Mouse (Mus musculus): ENCODE data around the gene Gpx4. TPM values are rescaled to one million over a fixed set of nuclear protein-coding genes. Genes with fewer than 3 reads are reported as not detected.

Gene Gpx4
- polyA plus RNA-seq, 1 experiment from 2014 or later, result 1,519 TPM

GRCm38 (mm10) chr10:80011740-80012139 is 35.2 kb upstream of the Gpx4 start:
- ATAC-seq, result no peak
- H3K4me2 ChIP-seq (replicated peaks; ENCODE audit: low read depth), result no peak overlapping the region
- no peaks in the 10 kb centered on the region for H3K9me3 ChIP-seq (ENCODE audit: control insufficient read depth)
- peaks cover 11% of the 10 kb centered on the region; the same call in 1 of the 2 replicates for H3K27me3 ChIP-seq (replicated peaks; ENCODE audit: control insufficient read depth, insufficient read depth, low read length)
- no peak overlapping the region for H3K9ac ChIP-seq (ENCODE audit: low read depth, low read length)
- no peak overlapping the region for H3K27ac ChIP-seq (ENCODE audit: low read depth, low read length)
- H3K4me3 ChIP-seq (ENCODE audit: low read depth, low read length), result no peak overlapping the region
- WGBS, result 92% methylated on average over 6 of the region's 6 CpGs
- no peaks in the 10 kb centered on the region for H3K4me1 ChIP-seq (replicated peaks; ENCODE audit: control insufficient read depth, insufficient read depth, low read length)
- TF ChIP-seq CTCF (IDR thresholded peaks at IDR 0.05; ENCODE audit: low read depth), result no peak
- peaks cover 38% of the 10 kb centered on the region; the same call in 1 of the 2 replicates for H3K36me3 ChIP-seq (ENCODE audit: control insufficient read depth, insufficient read depth)

- WGBS, result 63% methylated on average over 25 of the region's 25 CpGs
- Histone ChIP-seq H3K27ac (ENCODE audit: low read depth, low read length) (no peak overlapping the region), H3K9ac (ENCODE audit: low read depth, low read length) (no peak overlapping the region), H3K27me3 (replicated peaks; ENCODE audit: control insufficient read depth, insufficient read depth, low read length) (peaks cover 11% of the 10 kb centered on the region; the same call in 1 of the 2 replicates), H3K36me3 (ENCODE audit: control insufficient read depth, insufficient read depth) (peaks cover 27% of the 10 kb centered on the region; the same call in 1 of the 2 replicates), H3K4me3 (ENCODE audit: low read depth, low read length) (no peak overlapping the region), H3K4me1 (replicated peaks; ENCODE audit: control insufficient read depth, insufficient read depth, low read length) (no peaks in the 10 kb centered on the region), H3K4me2 (replicated peaks; ENCODE audit: low read depth) (no peak overlapping the region), H3K9me3 (ENCODE audit: control insufficient read depth) (no peaks in the 10 kb centered on the region)
- TF ChIP-seq CTCF (IDR thresholded peaks at IDR 0.05; ENCODE audit: low read depth), result no peak
- no peak for ATAC-seq
Measured at GRCm38 (mm10) chr10:80013609-80014008, 33.4 kb upstream of the Gpx4 start.

GRCm38 (mm10) chr10:80014484-80015290 is 32.3 kb upstream of the Gpx4 start:
- no peaks in the 10 kb centered on the region for H3K9me3 ChIP-seq (ENCODE audit: control insufficient read depth)
- peak; percentile 61 for TF ChIP-seq CTCF (IDR thresholded peaks at IDR 0.05; ENCODE audit: low read depth)
- ATAC-seq, result peak; percentile 34
- H3K9ac ChIP-seq (ENCODE audit: low read depth, low read length), result no peak overlapping the region
- no peak overlapping the region for H3K4me3 ChIP-seq (ENCODE audit: low read depth, low read length)
- peaks cover 13% of the 10 kb centered on the region; the same call in 1 of the 2 replicates for H3K27me3 ChIP-seq (replicated peaks; ENCODE audit: control insufficient read depth, insufficient read depth, low read length)
- no peaks in the 10 kb centered on the region for H3K4me1 ChIP-seq (replicated peaks; ENCODE audit: control insufficient read depth, insufficient read depth, low read length)
- 30% methylated on average over 28 of the region's 28 CpGs for WGBS
- peaks cover 23% of the 10 kb centered on the region; the same call in 1 of the 2 replicates for H3K36me3 ChIP-seq (ENCODE audit: control insufficient read depth, insufficient read depth)
- no peak overlapping the region for H3K27ac ChIP-seq (ENCODE audit: low read depth, low read length)
- no peak overlapping the region for H3K4me2 ChIP-seq (replicated peaks; ENCODE audit: low read depth)

GRCm38 (mm10) chr10:80015583-80015982 is 31.4 kb upstream of the Gpx4 start:
- H3K4me1 ChIP-seq (replicated peaks; ENCODE audit: control insufficient read depth, insufficient read depth, low read length), result no peaks in the 10 kb centered on the region
- 83% methylated on average over 10 of the region's 10 CpGs for WGBS

GRCm38 (mm10) chr10:80016511-80016910 is 30.5 kb upstream of the Gpx4 start, which contains the start of gene Arhgap45:
Gene Arhgap45, plus strand, starts transcription at chr10:80016653.
- Histone ChIP-seq H3K9ac (ENCODE audit: low read depth, low read length) (no peak within 1 kb of the TSS), H3K27ac (ENCODE audit: low read depth, low read length) (no peak within 1 kb of the TSS), H3K4me3 (ENCODE audit: low read depth, low read length) (peak within 1 kb of the TSS; percentile 12; the same call in 1 of the 2 replicates), H3K9me3 (ENCODE audit: control insufficient read depth) (no peaks in the 10 kb centered on the region), H3K4me1 (replicated peaks; ENCODE audit: control insufficient read depth, insufficient read depth, low read length) (no peaks in the 10 kb centered on the region), H3K36me3 (ENCODE audit: control insufficient read depth, insufficient read depth) (peaks cover 13% of the 10 kb centered on the region; the same call in 1 of the 2 replicates), H3K27me3 (replicated peaks; ENCODE audit: control insufficient read depth, insufficient read depth, low read length) (peaks cover 13% of the 10 kb centered on the region; the same call in 1 of the 2 replicates), H3K4me2 (replicated peaks; ENCODE audit: low read depth) (no peak within 1 kb of the TSS)
- TF ChIP-seq CTCF (IDR thresholded peaks at IDR 0.05; ENCODE audit: low read depth), result no peak
- ATAC-seq, result no peak
- 76% methylated on average over 11 of the region's 11 CpGs for WGBS

More at GRCm38 (mm10) chr10:80015583-80015982, 31.4 kb upstream of the Gpx4 start:
- Histone ChIP-seq H3K27ac (ENCODE audit: low read depth, low read length) (no peak overlapping the region), H3K36me3 (ENCODE audit: control insufficient read depth, insufficient read depth) (peaks cover 19% of the 10 kb centered on the region; the same call in 1 of the 2 replicates), H3K27me3 (replicated peaks; ENCODE audit: control insufficient read depth, insufficient read depth, low read length) (peaks cover 13% of the 10 kb centered on the region; the same call in 1 of the 2 replicates), H3K9me3 (ENCODE audit: control insufficient read depth) (no peaks in the 10 kb centered on the region), H3K4me3 (ENCODE audit: low read depth, low read length) (no peak overlapping the region), H3K9ac (ENCODE audit: low read depth, low read length) (no peak overlapping the region), H3K4me2 (replicated peaks; ENCODE audit: low read depth) (no peak overlapping the region)
- no peak for ATAC-seq
- TF ChIP-seq CTCF (IDR thresholded peaks at IDR 0.05; ENCODE audit: low read depth), result no peak

- TF ChIP-seq CTCF (IDR thresholded peaks at IDR 0.05; ENCODE audit: low read depth), result no peak
- ATAC-seq, result no peak
- 92% methylated on average over 10 of the region's 10 CpGs for WGBS
- H3K4me3 ChIP-seq (ENCODE audit: low read depth, low read length), result peak overlapping the region; percentile 12; the same call in 1 of the 2 replicates
- no peak overlapping the region for H3K4me2 ChIP-seq (replicated peaks; ENCODE audit: low read depth)
- no peak overlapping the region for H3K9ac ChIP-seq (ENCODE audit: low read depth, low read length)
- H3K27me3 ChIP-seq (replicated peaks; ENCODE audit: control insufficient read depth, insufficient read depth, low read length), result peaks cover 13% of the 10 kb centered on the region; the same call in 1 of the 2 replicates
- no peak overlapping the region for H3K27ac ChIP-seq (ENCODE audit: low read depth, low read length)
- H3K4me1 ChIP-seq (replicated peaks; ENCODE audit: control insufficient read depth, insufficient read depth, low read length), result no peaks in the 10 kb centered on the region
- peaks cover 9% of the 10 kb centered on the region; the same call in 1 of the 2 replicates for H3K36me3 ChIP-seq (ENCODE audit: control insufficient read depth, insufficient read depth)
- H3K9me3 ChIP-seq (ENCODE audit: control insufficient read depth), result no peaks in the 10 kb centered on the region
Measured at GRCm38 (mm10) chr10:80016931-80017330, 30.0 kb upstream of the Gpx4 start.

Measured in intestine, postnatal 0 days (tissue).